Mouse (Mus musculus) lung, postnatal 25 days (tissue): Measurements from ENCODE around the gene Zfp971.
"Not testable (repeated sequence)": the region's sequence is repeated elsewhere in the genome, so short reads cannot be mapped to it uniquely, and the experiment has no call there.

Experiments
- DNase-seq: peaks from one replicate; pipeline ENCODE4 v3.0.0; 2022; ENCODE audit warnings: low spot score

The Zfp971 gene

DNA sequence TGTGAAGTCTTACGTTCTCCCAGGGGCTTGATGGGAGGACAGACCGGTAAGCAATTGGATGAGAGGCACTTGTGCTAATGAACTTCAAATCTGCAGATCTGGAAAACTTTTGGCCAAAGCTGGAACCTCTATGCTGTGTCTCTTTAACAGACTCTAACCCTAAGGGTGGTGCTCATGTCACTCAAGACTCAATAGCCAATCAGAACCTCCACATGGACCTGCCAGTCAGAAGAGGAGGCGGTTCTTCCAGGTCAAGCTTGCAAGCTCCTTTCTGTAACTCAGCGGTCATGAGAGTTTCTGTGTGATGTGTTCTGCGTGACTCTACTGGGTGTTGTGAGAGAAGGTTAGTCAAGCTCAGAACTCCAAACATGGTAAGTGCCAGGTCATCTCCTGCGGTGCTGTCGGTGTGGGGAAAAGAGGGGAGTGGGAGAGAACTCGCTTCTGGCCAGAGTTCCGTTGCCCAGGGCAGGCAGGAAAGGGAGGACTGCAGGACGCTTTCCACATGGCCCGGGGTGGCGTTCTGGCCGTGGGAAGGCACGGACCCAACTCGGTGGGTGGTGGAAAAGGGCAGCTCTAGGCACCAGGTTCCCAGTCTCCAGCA lies at the start of gene Zfp971:
Gene Zfp971 (plus strand): TSS at position 274 of the 601 bp plus-strand sequence.
- DNase-seq = peak; percentile 70

DNA sequence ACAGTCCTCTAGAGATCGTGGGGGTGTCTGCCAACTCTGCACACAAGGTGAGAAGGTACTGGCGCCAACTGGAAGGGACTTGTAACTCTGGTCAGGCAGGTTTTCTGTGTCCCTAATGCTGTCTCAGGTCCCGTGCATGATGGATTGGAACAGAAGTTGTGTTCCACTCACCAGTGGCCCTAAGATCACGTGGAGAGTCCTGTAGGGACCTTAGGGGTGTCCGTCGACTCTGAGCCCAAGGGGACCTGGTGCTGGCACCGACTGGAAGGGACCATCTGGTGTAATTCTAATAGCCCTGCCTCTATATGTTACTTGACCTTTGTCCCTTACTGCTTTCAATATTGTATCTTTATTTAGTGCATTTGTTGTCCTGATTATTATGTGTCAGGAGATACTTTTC lies 48.3 kb upstream of the Zfp971 start:
- not testable (repeated sequence) for DNase-seq

DNA sequence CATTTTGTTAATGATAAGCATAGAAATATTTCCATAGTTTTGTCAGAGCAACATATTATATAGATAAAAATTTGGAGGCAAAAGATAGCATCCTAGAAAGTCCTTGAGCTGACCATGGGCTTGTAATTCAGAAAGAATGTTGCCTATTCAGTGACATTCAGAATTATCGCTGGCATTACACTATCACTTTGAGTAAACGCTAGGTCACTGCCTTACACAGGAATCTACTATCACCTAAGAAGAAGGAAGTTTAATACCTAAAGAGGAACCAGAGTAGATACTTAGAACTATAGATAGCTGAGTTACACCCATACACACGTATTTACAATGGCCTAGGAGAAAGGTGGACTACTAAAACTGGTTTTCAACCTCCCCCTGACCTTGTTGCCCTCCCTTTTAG lies 3.6 kb upstream of the Zfp971 start:
- DNase-seq = not testable (repeated sequence)

DNA sequence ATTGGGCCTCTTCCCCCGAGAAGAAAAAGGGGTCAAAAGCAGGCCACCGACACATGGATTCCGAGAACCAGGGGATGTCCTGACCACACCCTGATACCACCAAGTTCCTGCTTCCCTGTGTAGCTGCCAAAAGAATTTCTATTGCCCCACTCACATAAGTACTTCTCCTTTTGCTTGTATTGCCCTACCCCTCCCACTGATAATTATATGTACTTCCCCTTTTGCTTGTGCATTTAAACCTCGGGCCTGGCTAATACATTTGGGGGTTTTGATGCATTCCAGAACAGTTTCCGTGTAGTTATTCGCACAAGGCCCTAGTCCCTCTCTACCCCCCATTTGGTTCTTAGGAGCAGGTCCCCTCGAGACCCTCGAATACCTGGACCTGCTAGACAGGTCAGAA lies 2.3 kb upstream of the Zfp971 start:
- peak; percentile 48 for DNase-seq

DNA sequence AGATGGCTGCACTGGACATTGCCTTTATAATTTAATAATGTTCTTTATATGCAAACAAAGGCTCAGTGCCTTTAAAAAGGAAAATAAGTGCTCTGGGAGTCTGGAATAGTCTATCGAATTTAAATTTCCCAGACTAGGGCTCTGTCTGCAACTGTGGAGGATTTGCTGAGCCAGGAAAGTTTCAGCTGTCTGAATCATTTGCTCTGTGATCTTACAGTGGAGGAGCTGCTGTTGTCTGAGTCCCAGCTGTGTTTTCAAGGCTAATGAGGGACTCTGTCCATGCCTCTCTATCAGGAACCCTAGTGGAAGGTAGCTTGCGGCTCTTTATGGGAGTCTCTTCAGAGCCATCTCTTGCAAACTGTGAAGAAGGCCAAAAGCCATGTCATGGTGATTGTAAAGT lies 777 bp downstream of the Zfp971 start:
- not testable (repeated sequence) for DNase-seq

DNA sequence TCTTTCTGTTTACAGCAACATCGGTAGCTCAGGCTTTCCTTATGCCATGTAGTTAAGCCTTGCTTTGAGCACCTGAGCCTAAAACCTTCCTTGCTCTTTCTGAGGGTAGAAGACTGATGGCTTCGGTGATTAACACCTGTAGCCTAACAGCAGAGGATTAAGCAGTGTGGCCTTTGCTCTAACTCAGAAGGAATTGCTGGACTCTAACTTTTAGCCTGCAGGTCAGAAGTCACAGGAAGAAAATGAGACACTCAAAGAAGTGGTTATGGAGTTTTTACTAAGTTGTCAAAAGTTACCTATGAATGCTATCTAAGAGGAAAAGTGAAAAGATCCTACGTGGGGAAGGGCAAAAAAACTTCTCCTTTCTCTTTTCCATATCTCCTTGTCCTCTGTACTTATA lies 4.5 kb downstream of the Zfp971 start:
- DNase-seq = not testable (repeated sequence)

DNA sequence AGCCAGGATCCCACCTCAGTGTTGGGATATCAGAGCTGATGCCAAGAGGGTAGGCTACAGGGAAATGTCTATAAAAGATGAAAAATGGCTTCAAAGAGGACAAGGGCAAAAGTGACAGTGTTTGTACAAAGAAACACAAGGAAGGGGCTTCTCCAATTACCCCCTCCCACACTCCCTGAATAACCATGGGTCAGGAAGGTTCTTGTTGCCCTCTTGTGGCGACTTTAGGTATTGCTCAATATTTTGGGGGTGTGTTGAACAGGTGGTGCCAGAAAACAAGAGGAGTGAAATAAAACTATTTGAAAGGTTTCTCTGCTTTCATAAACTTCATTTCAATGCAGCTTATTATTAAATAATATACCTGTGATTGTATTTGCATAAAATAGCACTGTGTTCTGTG lies 35.1 kb downstream of the Zfp971 start:
- peak; percentile 44 for DNase-seq

DNA sequence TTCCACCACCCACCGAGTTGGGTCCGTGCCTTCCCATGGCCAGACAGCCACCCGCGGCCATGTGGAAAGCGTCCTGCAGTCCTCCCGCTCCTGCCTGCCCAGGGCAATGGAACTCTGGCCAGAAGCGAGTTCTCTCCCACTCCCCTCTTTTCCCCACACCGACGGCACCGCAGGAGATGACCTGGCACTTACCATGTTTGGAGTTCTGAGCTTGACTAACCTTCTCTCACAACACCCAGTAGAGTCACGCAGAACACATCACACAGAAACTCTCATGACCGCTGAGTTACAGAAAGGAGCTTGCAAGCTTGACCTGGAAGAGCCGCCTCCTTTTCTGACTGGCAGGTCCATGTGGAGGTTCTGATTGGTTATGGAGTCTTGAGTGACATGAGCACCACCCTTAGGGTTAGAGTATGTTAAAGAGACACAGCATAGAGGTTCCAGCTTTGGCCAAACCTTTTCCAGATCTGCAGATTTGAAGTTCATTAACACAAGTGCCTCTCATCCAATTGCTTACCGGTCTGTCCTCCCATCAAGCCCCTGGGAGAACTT lies 55.2 kb downstream of the Zfp971 start, which contains the start of gene Zfp931:
Gene Zfp931 (minus strand): TSS at position 311 of the 552 bp plus-strand sequence.
- DNase-seq = not testable (repeated sequence)
